Mouse (Mus musculus): ENCODE measurements around the gene Zfp866. TPM values are rescaled to one million over a fixed set of nuclear protein-coding genes. Genes with fewer than 3 reads are reported as not detected.

Zfp866 gene
- polyA plus RNA-seq (2016; fragmentation: Nextera tagmentation; extraction: Ambion mirVana), result 44.6 and 45.7 TPM in 2 replicates

DNA sequence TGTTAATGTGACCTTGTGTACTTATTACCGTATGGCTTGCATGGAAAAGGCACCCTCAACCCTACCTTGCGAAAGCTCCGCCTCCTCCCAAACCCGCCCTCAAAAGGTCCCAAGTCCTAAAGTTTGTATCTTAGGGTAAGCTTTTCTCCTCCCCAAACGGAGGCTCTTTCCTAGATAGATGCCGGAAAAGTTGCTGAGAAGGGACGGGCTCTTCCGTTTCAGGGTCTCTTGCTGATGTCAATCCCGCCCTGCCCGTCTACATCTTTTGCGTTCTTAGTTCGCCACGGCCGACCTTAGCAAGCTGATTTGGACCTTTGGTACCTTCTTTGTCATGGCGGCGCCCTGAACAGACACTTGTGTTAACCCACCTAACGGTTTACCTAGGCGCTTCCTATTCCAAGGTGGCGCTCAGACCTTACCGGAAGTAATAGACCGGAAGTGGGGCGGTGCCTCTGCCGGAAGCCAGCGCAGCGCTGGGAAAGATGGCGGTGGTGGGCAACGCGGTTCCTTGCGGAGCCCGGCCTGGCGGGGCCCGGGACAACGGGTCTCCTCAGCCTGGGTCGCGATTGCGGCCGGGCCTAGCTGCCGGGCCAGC is at the start of gene Zfp866, which contains the start of gene Atp13a1:
Gene Zfp866, minus strand, starts transcription at position 406 of the 595 bp plus-strand sequence.
Gene Atp13a1, plus strand, starts transcription at position 391 of the 595 bp plus-strand sequence.
- peak within 1 kb of the TSS; percentile 88 for H3K4me2 ChIP-seq (replicated peaks)
- no peaks in the 10 kb centered on the region for H3K9me3 ChIP-seq
- ATAC-seq (ENCODE audit: low FRiP score, low read depth), result peak; percentile 97
- WGBS, result under 1% methylated on average over 38 of the region's 38 CpGs
- H3K4me3 ChIP-seq, result peak within 1 kb of the TSS; percentile 88
- peaks cover 19% of the 10 kb centered on the region for H3K4me1 ChIP-seq
- H3K27me3 ChIP-seq, result no peaks in the 10 kb centered on the region
- H3K27ac ChIP-seq (replicated peaks), result peak within 1 kb of the TSS; percentile 70
- peak within 1 kb of the TSS; percentile 95 for H3K9ac ChIP-seq (replicated peaks)
- H3K36me3 ChIP-seq, result peaks cover 27% of the 10 kb centered on the region

- 87% methylated on average over 8 of the region's 8 CpGs for WGBS
- Histone ChIP-seq H3K27me3 (no peaks in the 10 kb centered on the region), H3K9ac (replicated peaks) (no peak overlapping the region), H3K27ac (replicated peaks) (no peak overlapping the region), H3K4me2 (replicated peaks) (no peak overlapping the region), H3K36me3 (peaks cover 30% of the 10 kb centered on the region), H3K4me1 (peaks cover 15% of the 10 kb centered on the region; the same call in 1 of the 2 replicates), H3K4me3 (no peak overlapping the region), H3K9me3 (no peaks in the 10 kb centered on the region)
- no peak for ATAC-seq (ENCODE audit: low FRiP score, low read depth)
Observed at GRCm38 (mm10) chr8:69837057-69837682, 46.2 kb upstream of the Zfp866 start.

DNA sequence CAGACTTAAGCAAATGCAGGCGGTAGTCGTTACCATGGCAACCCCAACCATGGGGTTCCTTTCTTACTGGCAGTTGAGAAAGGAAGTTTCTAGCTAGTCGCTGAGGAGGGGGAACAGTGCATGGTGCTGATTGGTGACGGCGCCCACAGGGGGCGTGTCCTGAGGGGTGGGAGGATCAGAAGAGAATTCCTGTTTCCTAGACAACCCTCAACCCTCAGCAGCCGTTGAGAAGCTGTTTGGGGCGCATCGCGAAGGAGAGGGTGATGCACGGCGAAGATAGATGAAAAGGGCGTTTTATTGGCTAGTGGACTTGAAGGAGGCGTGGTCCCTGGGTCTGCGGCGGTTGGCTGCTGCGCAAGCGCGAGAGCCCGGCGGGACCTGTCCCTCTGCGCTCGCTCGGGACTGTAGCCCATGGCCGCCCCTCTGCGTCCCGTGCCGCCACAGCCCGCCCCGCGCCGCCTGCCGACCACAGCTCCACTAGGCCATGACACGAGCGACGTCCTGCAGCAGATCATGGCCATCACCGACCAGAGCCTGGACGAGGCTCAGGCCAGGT is 41.4 kb upstream of the Zfp866 start, which contains the start of gene Pbx4:
Gene Pbx4, plus strand, starts transcription at position 194 of the 556 bp plus-strand sequence.
- peak within 1 kb of the TSS; percentile 89 for H3K27ac ChIP-seq (replicated peaks)
- no peaks in the 10 kb centered on the region for H3K27me3 ChIP-seq
- 0% methylated on average over 38 of the region's 38 CpGs for WGBS
- peaks cover 21% of the 10 kb centered on the region for H3K4me1 ChIP-seq
- ATAC-seq (ENCODE audit: low FRiP score, low read depth), result peak; percentile 98
- peak within 1 kb of the TSS; percentile 70 for H3K4me3 ChIP-seq
- H3K36me3 ChIP-seq, result peaks cover 22% of the 10 kb centered on the region; the same call in 1 of the 2 replicates
- peak within 1 kb of the TSS; percentile 74 for H3K4me2 ChIP-seq (replicated peaks)
- H3K9me3 ChIP-seq, result no peaks in the 10 kb centered on the region
- H3K9ac ChIP-seq (replicated peaks), result peak within 1 kb of the TSS; percentile 76

- no peak overlapping the region for H3K27ac ChIP-seq (replicated peaks)
- WGBS, result 90% methylated on average over 12 of the region's 12 CpGs
- no peak overlapping the region for H3K4me3 ChIP-seq
- no peak overlapping the region for H3K9ac ChIP-seq (replicated peaks)
- no peak overlapping the region for H3K4me2 ChIP-seq (replicated peaks)
- H3K36me3 ChIP-seq, result peaks cover 33% of the 10 kb centered on the region; the same call in 1 of the 2 replicates
- no peaks in the 10 kb centered on the region for H3K9me3 ChIP-seq
- ATAC-seq (ENCODE audit: low FRiP score, low read depth), result no peak
- H3K27me3 ChIP-seq, result peaks cover 30% of the 10 kb centered on the region
- peaks cover 38% of the 10 kb centered on the region for H3K4me1 ChIP-seq
Observed at GRCm38 (mm10) chr8:69826371-69826770, 35.4 kb upstream of the Zfp866 start.

- H3K4me1 ChIP-seq, result peaks cover 38% of the 10 kb centered on the region
- H3K4me3 ChIP-seq, result peak within 1 kb of the TSS; percentile 48
- peaks cover 30% of the 10 kb centered on the region for H3K36me3 ChIP-seq
- peak within 1 kb of the TSS; percentile 82 for H3K4me2 ChIP-seq (replicated peaks)
- ATAC-seq (ENCODE audit: low FRiP score, low read depth), result peak; percentile 85
- H3K9ac ChIP-seq (replicated peaks), result peak within 1 kb of the TSS; percentile 62
- WGBS, result 1% methylated on average over 32 of the region's 35 CpGs
- peak within 1 kb of the TSS; percentile 66 for H3K27ac ChIP-seq (replicated peaks)
- H3K9me3 ChIP-seq, result no peaks in the 10 kb centered on the region
- H3K27me3 ChIP-seq, result peaks cover 52% of the 10 kb centered on the region
Observed at GRCm38 (mm10) chr8:69822386-69823191, 31.6 kb upstream of the Zfp866 start, which contains the start of gene Lpar2. Gene Lpar2 (plus strand): TSS chr8:69822429.

- Histone ChIP-seq H3K4me2 (replicated peaks) (peak overlapping the region; percentile 82), H3K27me3 (peaks cover 52% of the 10 kb centered on the region), H3K27ac (replicated peaks) (0 out of 2 replicates have a peak overlapping the region, but pooled peaks have one; percentile 25), H3K4me3 (peak overlapping the region; percentile 48), H3K4me1 (peaks cover 38% of the 10 kb centered on the region), H3K9ac (replicated peaks) (peak overlapping the region; percentile 62), H3K9me3 (no peaks in the 10 kb centered on the region), H3K36me3 (peaks cover 30% of the 10 kb centered on the region)
- WGBS, result under 1% methylated on average over 13 of the region's 22 CpGs
- peak; percentile 64 for ATAC-seq (ENCODE audit: low FRiP score, low read depth)
Observed at GRCm38 (mm10) chr8:69821971-69822385, 31.0 kb upstream of the Zfp866 start.

GRCm38 (mm10) chr8:69820466-69820865 is 29.5 kb upstream of the Zfp866 start:
- H3K9ac ChIP-seq (replicated peaks), result no peak overlapping the region
- H3K4me3 ChIP-seq, result no peak overlapping the region
- WGBS, result 85% methylated on average over 9 of the region's 9 CpGs
- H3K9me3 ChIP-seq, result no peaks in the 10 kb centered on the region
- no peak for ATAC-seq (ENCODE audit: low FRiP score, low read depth)
- no peak overlapping the region for H3K4me2 ChIP-seq (replicated peaks)
- no peak overlapping the region for H3K27ac ChIP-seq (replicated peaks)
- H3K36me3 ChIP-seq, result peaks cover 31% of the 10 kb centered on the region
- H3K4me1 ChIP-seq, result peaks cover 38% of the 10 kb centered on the region
- H3K27me3 ChIP-seq, result peaks cover 43% of the 10 kb centered on the region

DNA sequence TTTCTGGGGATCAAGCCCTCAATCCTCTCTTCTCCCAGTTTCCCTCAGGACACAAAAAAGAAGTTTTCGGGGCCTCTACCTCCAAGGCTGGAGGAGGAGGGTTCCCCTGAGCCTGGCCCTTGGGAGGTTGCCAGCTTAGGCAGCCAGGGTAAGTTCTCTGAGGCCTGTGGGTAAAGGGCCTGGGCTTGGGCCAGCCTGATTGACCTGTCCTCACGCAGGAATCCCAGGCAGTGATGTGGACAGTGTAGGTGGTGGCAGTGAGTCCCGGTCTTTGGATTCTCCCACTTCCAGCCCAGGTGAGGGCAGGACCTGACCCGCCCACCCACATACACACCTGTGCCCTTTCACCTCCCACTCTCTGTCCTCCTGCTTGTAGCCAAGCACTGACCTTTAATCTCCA is 24.4 kb upstream of the Zfp866 start:
- Histone ChIP-seq H3K27ac (replicated peaks) (no peak overlapping the region), H3K9me3 (no peaks in the 10 kb centered on the region), H3K4me1 (no peaks in the 10 kb centered on the region), H3K9ac (replicated peaks) (no peak overlapping the region), H3K36me3 (peaks cover 65% of the 10 kb centered on the region), H3K4me3 (no peak overlapping the region), H3K4me2 (replicated peaks) (no peak overlapping the region), H3K27me3 (peaks cover 13% of the 10 kb centered on the region)
- WGBS, result 90% methylated on average over 4 of the region's 4 CpGs
- no peak for ATAC-seq (ENCODE audit: low FRiP score, low read depth)

- WGBS, result 88% methylated on average over 2 of the region's 2 CpGs
- Histone ChIP-seq H3K27me3 (peaks cover 8% of the 10 kb centered on the region), H3K4me1 (peaks cover under 1% of the 10 kb centered on the region; the same call in 1 of the 2 replicates), H3K27ac (replicated peaks) (no peak overlapping the region), H3K9ac (replicated peaks) (no peak overlapping the region), H3K4me2 (replicated peaks) (no peak overlapping the region), H3K4me3 (no peak overlapping the region), H3K36me3 (peaks cover 60% of the 10 kb centered on the region), H3K9me3 (no peaks in the 10 kb centered on the region)
- no peak for ATAC-seq (ENCODE audit: low FRiP score, low read depth)
Observed at GRCm38 (mm10) chr8:69814881-69815280, 23.9 kb upstream of the Zfp866 start.

DNA sequence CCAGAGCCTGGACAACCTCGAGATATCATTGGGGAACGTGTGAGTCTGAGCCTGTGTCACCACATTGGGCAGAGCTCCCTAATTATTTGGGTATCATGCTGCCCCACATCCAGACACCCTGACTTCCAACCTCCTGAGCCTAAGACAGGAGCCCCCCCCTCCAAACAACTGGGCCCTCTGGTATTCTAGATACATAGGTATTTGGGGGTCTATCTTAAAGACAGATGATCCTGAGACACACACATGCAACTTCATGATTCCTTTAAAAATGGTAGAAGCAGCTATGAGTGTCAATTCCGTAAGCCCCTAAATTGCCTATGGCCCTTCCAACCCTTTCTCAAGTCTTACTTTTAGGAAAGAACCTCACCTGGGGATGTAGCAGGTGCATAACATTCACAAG is 18.8 kb upstream of the Zfp866 start:
- Histone ChIP-seq H3K4me2 (replicated peaks) (peak overlapping the region; percentile 86), H3K4me3 (no peak overlapping the region), H3K27ac (replicated peaks) (no peak overlapping the region), H3K27me3 (no peaks in the 10 kb centered on the region), H3K9ac (replicated peaks) (no peak overlapping the region), H3K4me1 (peaks cover 16% of the 10 kb centered on the region), H3K9me3 (no peaks in the 10 kb centered on the region), H3K36me3 (peaks cover 66% of the 10 kb centered on the region)
- ATAC-seq (ENCODE audit: low FRiP score, low read depth), result no peak
- WGBS, result 69% methylated on average over 3 of the region's 3 CpGs

DNA sequence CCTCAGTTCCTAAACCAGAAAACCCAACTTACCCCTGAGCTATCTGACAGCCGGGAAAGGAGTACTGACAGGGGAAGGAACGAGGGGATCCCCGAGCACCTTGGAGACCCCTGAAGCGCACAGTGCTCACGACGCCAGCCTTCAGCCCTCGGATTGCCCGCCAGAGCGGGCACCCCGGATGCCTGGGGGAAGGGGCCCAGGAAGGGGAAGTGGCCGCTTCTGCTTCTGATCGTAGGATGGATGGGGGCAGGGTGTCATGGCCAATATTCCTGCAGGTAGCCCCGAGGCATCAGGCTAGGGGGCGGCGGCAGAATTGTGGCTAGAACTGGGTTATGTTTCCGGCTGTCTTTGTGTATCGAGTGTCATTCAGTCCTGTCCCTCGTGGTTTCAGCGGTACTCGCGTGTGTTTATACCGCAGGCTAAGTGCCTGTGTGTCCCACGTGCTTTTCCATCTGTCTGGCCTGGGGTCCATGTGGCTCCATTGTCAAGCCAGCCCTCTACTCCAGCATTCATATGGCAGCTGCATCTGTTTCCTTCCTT is 18.0 kb upstream of the Zfp866 start:
- WGBS, result 3% methylated on average over 23 of the region's 23 CpGs
- Histone ChIP-seq H3K4me1 (peaks cover 16% of the 10 kb centered on the region), H3K9me3 (no peaks in the 10 kb centered on the region), H3K36me3 (peaks cover 64% of the 10 kb centered on the region), H3K4me3 (peak overlapping the region; percentile 51), H3K27me3 (no peaks in the 10 kb centered on the region), H3K27ac (replicated peaks) (peak overlapping the region; percentile 66), H3K9ac (replicated peaks) (peak overlapping the region; percentile 81), H3K4me2 (replicated peaks) (peak overlapping the region; percentile 86)
- peak; percentile 68 for ATAC-seq (ENCODE audit: low FRiP score, low read depth)
